Mouse (Mus musculus) heart, postnatal 14 days (tissue): ENCODE measurements around the gene Ntf3. TPM values are rescaled to one million over a fixed set of nuclear protein-coding genes. Genes with fewer than 3 reads are reported as not detected.

Experiments
- DNase-seq, 2 experiments: peaks; one replicate each; pipeline ENCODE4 v3.0.0; 2021 to 2022
- intact Hi-C: fragments of 180-260 bp; cut with DNase I; formaldehyde crosslinking; loops from one replicate; pipeline ENCODE4 v1.15.1; 2025
- total RNA-seq, 2 experiments: library from RNA; stranded (reverse); gene quantifications; 2 replicates each; pipeline ENCODE4 v1.2.3; 2021

Gene Ntf3
- total RNA-seq, 2 experiments from 2014 or later = 3.5 TPM

DNA sequence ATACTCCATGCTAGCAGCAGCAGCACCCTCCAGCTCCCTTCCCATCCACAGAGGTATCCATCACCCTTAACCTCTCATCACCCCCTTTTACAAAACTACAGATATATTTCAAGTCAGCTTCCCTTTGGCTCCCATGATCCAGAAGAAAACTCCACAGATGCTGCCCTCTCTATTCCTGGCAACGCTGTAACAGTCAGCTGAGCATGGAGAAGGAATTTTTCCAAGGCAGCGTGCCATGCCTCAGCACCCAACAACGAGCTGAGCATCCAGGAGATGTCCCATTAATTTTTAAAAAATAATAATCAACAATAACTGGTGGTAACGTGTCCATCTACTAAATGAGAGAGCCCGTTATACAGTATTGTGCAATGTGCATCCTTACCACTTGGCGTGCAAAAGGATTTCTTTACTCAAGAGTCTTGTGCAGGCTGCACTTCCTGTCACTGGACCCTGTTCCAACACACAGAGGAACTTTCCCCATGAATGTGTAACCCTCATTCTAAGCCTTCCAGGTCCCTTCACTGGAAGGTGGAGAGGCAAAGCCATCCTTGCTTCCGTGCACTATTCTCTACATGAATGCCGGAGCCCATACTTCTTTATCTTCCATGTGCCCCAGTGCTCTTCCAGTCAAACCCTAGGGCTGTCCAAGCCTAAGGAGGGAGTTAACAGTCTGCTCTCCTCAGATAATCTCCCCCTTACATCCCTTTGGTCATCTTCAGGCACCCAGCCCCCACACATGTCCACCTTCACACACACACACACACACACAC is 5.0 kb downstream of the Ntf3 start:
- DNase-seq = peak in 1 of 2 experiments; percentile 18
- intact Hi-C loops = no loop called here

DNA sequence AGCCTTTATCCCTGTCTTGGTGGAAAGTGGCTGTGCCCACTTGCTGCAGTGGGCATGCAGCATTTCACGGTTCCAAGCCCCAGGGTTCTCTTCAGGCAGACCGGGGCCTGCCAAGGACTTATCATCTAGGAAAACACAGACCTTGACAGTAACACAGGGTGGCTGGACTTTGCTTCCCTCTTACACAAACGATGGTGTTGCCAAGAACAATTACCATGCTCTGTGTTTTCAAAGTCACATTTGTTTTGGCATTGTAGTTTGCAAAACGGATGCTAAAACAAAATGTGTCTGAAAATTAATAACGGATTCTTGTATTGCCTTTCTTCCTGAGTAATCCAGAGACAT is 6.7 kb downstream of the Ntf3 start:
- intact Hi-C loops = no loop called here
- no peak for DNase-seq

DNA sequence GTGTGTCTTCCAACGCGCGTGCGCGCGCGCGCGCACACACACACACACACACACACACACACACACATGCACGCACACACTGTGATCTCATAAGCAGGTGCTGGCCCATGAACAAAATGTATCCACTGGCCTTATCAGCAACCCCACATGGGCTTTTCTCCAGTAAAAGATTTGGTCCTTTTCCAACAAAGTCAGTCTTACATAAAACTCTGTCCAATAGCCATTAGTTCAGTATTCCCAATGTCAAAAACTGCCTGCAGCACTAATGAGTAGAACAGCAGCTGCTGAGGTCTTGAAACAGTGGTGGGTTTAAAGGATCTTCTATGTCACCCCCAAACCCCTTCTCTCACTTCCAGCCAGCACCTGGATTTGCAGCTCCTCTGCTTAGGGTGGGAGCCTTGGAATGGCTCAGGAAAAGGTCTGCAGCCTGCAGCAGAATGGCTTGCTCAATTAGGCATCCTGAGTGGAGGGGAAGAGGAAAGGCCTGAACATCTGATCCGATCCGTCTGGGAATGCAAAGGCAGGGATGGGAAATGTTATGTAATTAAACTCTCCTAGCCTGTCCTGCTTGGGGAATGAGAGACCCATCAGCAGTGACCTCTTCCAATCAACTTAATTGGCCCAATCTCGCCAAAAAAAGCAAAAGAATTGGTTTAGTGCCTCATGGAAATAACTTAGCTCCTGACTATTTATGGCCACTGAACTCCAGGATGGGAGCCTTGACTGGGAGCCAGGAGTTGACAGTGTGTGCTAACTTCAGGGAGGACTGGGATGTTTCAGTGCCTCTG is 7.2 kb downstream of the Ntf3 start:
- intact Hi-C loops = no loop called here
- DNase-seq = peak; percentile 61 to 62

DNA sequence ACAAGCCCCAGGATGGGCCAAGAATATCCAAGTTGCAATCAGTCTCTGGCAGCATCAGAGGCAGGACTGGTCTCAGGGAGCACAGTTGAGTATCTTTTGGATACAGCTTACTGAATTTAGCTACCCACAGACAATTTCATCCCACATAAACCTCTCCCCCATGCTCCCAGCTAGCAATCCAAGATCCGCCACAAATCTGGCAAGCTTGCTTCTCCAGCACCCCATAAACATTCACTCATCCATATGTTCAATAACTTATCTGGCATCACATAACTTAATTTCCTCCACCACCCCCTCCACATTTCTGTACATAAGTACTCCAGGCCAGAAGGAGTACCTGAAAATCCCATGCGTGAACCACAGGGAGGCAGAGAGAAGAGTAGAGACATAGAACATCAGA is 10.8 kb downstream of the Ntf3 start:
- no peak for DNase-seq
- intact Hi-C loops = no loop called here

DNA sequence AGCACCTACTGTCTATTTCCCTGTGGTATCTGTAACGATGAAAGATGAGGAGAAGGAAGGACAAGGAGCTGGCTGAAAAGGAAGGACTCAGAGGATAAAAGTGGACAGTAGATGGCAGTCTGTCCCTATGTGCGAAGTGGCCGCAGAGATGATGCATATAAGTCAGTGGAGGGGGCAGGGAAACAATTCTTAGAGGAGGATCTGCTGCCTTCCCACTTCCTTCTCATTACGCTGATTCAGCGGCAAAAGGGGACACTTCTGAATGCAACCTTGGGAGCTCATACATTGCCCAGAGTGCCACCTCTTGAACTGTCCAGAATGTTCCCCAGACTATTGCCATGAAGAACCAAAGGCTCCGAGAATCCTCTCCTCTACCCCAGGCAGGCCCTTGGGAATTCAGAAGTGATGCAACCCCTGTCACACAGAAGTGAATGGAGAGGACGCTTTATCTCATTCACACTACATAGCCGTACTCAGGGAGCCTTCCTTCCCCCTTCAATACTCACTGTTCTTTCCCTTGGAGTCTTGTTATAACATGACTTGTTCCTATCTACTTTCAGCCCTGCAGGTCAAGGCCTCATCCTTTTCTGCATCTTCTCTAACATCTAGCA is 12.2 kb downstream of the Ntf3 start:
- DNase-seq = peak; percentile 45 to 60
- intact Hi-C loops = loop anchor here (5.0 kb wide), 3 partner anchors 218 to 398 kb away; no protein-coding TSS in a partner anchor

DNA sequence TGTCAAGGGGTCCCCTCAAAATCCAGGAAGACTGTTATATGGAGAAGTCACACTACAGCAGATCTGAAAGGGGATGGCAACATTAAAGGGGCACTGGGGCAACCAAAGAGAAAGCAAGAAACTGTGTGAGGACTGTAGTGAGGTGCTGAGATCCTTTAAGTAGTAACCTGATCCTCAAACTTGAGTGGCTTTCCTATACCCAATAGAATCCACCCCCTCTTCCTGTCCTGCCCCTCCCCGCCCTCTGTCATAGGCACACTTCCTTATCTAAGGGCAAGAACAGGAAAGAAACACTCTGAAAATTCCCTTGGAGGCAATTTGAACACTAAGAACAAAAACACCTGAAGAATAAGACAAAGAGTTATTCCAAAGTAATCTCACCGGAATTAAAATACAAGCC is 13.6 kb downstream of the Ntf3 start:
- intact Hi-C loops = loop anchor here (2.0 to 5.0 kb wide), 4 partner anchors 14 to 399 kb away; partner anchors contain the start of gene Ntf3
- DNase-seq = no peak

DNA sequence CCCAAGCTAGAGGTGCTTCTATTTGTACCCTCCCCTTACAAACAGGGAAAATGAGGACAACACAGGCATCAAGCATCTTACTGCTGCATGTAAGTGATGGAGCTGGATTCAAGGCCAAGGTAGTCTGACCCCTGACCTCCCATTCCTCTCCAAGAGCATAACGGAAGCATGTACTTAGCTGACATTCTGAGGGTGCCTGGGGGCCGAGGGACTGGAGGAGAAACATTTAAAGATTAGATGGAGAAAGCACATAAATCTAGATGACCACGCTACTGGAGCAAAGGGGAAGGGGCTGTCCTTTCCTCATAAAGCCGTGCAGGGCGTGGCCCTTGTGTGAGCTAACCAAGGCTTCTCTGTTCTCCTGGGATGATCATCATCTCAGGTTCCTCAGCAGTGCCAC is 23.1 kb downstream of the Ntf3 start:
- intact Hi-C loops = loop anchor here (5.0 kb wide), 1 partner anchor 96 kb away; no protein-coding TSS in a partner anchor
- no peak for DNase-seq

DNA sequence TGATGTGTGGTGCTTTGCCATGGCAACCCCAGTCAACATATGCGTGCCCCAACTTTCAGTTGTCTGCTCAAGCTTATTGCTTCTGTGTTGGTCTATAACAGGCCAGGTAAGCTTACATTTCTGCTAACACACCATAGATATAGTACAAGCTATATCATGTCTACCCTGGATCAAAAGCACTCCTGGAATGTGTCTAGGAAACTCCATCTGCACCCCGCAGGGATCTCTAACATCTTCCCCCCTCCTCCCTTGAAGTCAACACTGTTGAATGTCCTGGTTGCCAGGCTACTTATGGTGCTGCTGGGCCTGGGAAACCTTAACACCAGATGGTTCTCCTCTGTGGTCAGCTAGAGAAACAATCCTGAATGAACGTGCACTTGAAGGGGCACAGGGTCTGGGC is 24.0 kb downstream of the Ntf3 start:
- intact Hi-C loops = loop anchor here (5.0 kb wide), 1 partner anchor 95 kb away; no protein-coding TSS in a partner anchor

DNA sequence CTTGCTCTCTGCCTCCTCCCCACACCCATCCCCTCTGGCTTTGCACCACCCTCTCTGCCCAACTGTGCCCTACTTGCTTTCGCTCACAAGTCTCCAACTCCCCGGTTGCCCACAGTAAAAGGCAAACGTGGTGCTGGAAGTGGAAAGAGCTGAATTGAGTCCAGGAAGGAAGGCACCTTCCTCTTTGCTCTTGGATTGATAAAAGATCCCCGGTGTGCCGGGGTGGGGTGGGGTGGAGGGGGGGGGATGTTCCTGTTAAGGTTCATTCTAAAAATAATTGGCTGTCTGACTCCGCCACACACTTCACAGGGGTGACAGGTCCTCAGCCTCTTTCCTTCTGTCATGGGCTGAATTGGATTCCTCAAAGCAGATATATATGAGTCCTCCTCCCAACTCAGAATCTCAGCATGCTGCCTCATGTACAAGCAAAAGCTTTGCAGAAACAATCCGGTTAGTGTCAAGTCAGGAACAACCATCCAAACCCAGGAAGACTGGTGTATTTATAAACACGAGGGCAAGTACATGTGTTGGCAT is 24.6 kb downstream of the Ntf3 start:
- intact Hi-C loops = loop anchor here (5.0 kb wide), 1 partner anchor 95 kb away; no protein-coding TSS in a partner anchor
- peak in 1 of 2 experiments; percentile 10 for DNase-seq

More for the DNA sequence above, 24.0 kb downstream of the Ntf3 start:
- no peak for DNase-seq

DNA sequence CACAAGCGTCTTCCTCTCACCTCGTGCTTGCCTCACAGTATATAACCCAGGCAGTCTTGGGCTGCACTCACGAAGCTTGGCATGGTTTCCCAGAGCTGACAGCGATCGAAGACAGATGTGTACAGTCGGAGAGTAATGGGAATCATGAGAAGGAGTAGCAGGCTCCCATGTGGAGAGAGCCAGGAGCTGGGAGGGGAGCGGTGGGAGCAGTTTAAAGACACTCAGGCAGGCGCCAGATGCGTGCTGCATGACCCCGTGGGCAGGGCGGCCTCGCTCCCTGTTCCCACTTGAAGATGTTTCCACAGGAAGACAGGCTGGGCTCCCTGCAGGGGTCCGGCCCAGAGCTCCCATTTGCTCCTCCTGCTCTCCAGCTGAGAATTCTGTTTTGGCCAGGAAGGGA is 25.2 kb downstream of the Ntf3 start:
- intact Hi-C loops = loop anchor here (5.0 kb wide), 1 partner anchor 94 kb away; no protein-coding TSS in a partner anchor
- DNase-seq = peak; percentile 61 to 69

DNA sequence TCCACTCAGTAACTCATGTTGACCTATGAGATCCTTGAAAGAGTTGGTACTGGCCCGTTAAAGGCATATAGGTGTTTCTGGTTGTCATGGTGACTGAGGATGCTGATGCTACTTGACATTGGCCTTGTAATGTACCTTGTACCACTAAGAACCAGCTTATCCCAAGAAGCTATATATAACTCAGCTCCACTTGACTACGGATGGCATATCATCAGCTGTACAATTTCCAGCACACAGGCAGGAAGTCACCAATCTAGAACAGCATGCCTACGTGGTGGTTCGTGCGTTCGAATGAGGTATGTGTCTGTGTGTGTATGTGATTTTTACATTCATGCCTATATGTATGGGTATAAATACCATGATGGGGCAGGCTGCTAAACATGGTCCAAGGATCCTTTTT is 25.7 kb downstream of the Ntf3 start:
- DNase-seq = no peak

DNA sequence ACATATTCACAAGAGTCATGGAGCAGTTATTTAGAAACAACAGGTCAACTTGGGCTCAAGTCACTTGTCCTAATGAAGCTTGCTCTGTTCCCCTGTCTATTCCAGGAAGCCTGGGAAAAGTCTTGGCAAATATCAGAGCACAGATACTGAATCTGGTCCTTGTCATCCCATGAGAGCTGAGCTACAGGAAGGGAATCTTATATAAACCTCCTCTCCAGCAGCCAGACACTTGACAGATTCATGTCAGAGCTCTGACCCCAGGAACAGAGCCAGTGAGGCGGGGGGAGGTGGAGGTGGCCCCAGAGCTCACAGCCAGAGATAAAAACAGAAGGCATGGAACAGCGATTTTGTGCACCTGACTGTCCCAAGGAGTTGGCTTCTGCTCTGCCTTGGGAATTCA is 26.3 kb downstream of the Ntf3 start:
- peak; percentile 18 to 31 for DNase-seq
- intact Hi-C loops = loop anchor here (5.0 kb wide), 1 partner anchor 93 kb away; no protein-coding TSS in a partner anchor

More for the DNA sequence above, 25.7 kb downstream of the Ntf3 start:
- intact Hi-C loops = loop anchor here (5.0 kb wide), 1 partner anchor 94 kb away; no protein-coding TSS in a partner anchor

DNA sequence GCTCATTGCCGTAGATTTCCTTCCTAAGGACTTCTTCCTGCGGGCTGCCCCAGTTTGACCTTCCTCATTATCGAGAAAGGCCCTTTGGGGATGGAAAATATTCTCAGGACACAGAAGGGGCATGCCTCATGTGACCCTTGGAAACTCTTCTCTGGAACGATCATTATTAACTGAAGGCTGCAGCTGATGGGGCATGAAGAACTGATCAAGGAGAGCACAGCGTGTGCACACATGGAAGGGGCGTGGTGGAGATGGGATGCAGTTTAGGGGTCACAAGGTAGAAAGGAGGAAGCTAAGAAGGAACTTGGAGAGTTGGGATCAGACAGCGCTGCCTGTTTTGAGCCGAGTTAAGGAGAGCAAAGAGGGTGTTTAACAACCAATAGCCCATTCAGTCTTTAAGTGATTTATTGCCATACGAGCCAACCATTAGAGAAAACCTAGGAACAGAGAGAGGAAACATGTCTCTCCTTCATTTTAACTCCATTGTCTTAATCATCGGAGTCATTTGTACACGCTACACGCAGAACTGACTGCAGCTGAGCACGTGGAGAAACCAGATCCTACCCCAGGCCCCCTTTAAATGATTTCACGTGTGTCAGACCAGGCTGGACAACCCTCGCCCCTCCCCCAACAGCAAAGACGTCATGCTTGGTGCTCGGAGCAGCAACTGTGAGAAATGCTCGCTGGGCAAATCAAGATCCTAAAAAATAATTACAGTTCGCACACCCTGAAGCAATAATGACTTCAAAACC is 32.4 kb downstream of the Ntf3 start:
- DNase-seq = no peak
- intact Hi-C loops = no loop called here

DNA sequence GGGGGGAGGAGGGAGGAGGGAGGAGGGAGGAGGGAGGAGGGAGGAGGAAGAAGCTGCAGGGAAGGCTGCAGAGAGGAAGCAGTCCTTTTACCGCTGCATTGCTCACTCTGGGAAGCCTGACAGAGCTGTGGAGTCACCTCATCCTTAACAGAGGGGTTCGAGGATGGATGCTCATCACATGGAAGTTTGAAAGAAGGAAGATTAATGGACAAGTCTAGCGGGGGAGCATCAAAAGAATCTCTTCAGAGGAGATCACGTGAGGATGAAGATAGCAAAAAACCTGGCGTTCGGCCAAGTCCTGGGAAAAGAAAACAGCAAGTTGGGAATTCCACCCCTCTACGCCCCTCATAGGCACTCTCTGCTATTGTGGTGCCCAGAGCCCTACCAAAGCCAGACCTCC is 38.5 kb downstream of the Ntf3 start:
- intact Hi-C loops = no loop called here

DNA sequence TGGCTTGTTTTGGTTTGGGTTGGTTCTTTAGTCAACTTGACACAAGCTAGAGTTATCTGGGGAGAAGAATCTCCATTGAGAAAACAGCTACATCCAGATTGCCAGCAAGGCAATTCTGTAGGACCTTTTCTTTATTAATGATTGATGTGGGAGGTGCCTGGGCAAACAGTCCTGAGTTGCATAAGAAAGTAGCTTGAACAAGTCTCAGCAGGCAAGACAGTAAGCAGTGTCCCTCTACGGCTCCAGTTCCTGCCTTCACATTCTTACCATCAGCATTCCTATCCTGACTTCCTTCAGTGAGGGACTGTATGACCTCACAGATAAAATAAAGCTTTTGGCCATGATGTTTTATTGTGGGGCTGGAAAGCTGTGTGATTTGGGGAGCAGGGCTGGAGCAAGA is 48.5 kb downstream of the Ntf3 start:
- intact Hi-C loops = no loop called here
- DNase-seq = no peak

More for the DNA sequence above, 38.5 kb downstream of the Ntf3 start:
- peak in 1 of 2 experiments; percentile 20 for DNase-seq

DNA sequence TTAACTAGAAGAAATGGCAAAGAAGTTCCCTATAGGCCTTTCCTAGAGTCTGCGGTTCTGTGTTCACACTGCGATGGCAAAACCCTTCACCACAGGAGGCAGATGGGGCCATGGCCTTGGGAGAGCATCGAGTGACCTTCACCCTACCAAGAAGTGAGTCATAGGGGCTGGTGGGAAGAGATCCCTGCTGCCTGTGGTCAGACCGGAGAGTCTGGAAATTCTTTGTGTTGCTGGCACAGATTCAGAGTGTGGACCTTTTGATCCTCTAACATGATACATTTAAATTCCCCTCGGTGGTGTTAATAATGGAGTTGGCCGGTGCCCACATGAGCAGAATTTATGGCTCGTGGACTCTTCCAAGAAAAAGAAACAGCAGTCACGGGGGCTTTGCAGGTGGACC is 49.5 kb downstream of the Ntf3 start:
- no peak for DNase-seq
- intact Hi-C loops = no loop called here

DNA sequence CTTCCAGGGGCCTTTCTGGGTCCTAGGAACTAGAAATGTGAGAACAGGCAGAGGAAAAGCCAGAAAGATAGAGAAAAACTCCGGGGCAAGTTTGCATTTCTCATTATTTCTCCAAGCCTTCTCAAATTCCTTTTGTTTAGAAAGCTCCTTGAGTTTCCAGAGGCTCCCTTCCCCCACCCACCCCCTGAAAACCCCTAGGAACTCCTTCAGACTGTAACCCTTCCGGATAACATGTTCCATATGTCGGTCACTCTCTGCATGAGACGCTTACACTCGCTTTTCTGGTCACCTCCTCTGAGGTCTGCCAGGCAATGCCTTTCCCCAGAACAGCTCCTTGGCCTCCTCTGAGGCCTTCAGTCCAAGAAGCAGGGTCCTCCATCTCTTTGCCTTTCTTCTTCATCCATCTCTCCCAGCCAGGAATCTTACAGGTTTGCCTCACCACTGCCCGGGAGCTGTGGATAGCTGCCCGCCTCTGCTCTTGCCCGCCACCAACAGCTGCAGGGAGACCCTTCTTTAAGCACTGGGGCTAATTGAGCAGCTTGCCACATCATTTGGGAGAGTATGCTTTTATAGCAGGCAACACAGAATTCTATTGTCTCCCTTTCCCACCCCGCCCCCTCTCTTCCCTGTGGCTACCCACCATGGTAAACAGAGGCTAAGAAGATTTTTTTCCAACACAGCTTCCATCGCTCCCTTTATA is 51.6 kb downstream of the Ntf3 start:
- intact Hi-C loops = no loop called here
- no peak for DNase-seq

DNA sequence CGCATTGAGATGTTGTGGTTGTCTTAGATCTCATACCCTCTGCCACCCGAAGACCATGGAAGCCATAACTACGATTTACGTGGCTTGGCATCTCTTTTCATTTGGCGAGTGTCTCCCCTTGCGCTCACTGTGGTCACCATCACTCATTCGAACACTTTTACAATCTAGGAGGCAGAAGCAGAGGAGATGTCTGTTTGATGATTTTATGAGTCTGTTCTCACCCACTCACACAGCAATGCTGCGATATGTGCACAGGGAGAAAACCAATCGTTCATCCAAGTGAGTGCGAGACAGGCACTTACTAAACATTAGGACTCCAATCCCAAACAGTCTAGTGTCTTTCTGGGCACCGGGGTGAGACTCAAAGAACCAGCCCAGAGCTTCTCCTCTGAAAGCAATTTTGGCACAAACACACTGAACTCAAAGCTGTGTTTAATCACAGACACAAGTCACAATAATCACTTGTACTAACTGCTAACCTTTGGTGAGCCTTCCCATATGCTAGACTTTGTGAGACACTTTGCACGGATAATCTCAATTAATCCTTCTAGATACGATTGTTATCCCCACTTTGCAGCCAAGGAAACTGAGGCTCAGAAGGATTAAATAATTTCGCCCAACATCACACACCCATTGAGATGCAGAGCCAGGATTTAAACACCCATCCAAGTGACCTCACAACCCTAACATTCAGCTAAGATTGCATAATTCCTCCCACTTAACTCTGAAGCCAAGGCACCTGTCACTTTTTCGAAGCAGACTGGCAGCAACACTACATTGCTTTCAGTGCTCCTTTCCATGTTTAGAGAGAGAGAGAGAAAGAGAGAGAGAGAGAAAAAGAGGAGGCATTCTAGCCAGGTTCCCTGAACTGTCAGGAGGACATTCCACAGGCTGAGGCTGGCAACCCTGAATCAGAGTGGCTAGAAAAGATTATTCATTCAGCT is 55.5 kb downstream of the Ntf3 start:
- DNase-seq = no peak
- intact Hi-C loops = no loop called here
